Mouse (Mus musculus) myocyte (in vitro differentiated cells): Measurements from ENCODE around the gene Gm10486. TPM values are rescaled to one million over a fixed set of nuclear protein-coding genes. Genes with fewer than 3 reads are reported as not detected.
"Not testable (repeated sequence)": the region's sequence is repeated elsewhere in the genome, so short reads cannot be mapped to it uniquely, and the experiment has no call there.

Source experiments
- H3K27me3 ChIP-seq: one replicate; pipeline ENCODE4 v1.6.1; 2011; ENCODE audit not compliant: control insufficient read depth, insufficient read depth, insufficient read length
- H3K36me3 ChIP-seq: one replicate; pipeline ENCODE4 v1.6.1; 2011; ENCODE audit not compliant: control insufficient read depth, insufficient read depth
- H3K4me2 ChIP-seq: one replicate; pipeline ENCODE4 v1.6.1; 2011; ENCODE audit warnings: low read depth, control low read depth
- H3K4me3 ChIP-seq: one replicate; pipeline ENCODE4 v1.5.1; 2011; ENCODE audit warnings: mild to moderate bottlenecking, control low read depth, moderate library complexity
- H3K79me2 ChIP-seq: one replicate; pipeline ENCODE4 v1.6.1; 2011; ENCODE audit not compliant: control insufficient read depth, insufficient read depth
- H3ac ChIP-seq: one replicate; pipeline ENCODE4 v1.6.1; 2011; ENCODE audit not compliant: control insufficient read depth, insufficient read length
- polyA plus RNA-seq: library from polyadenylated mRNA; unstranded; fragments of >200 nt; fragmentation: generic; extraction: Trizol; gene quantifications from one replicate; pipeline ENCODE4 v1.2.1, GENCODE M21; 2012; ENCODE audit warnings: missing spikeins

Gm10486 gene
- not detected for polyA plus RNA-seq

DNA sequence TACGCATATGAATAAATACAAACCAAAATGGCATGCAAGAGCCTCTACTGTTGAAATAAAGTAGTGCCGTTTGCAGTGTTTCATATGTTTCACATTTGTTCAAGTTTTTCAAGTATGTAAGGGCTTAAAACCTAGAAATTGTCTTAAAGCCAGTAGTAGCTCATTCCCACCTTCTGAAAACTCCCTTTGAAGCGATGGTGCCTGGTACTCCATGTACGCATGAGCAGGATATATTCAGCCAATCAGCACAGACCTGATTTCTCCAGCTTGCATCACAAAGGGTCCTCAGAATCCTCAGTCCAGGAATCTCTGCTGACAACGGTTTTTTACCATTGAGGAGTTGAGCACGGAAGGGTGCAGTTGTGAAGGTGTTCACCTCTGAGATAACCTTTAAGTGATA is at the start of gene Gm10486:
Gene Gm10486 (plus strand): TSS at position 301 of the 400 bp plus-strand sequence.
- not testable (repeated sequence) for H3K79me2 ChIP-seq, H3ac ChIP-seq, H3K4me2 ChIP-seq, H3K36me3 ChIP-seq, H3K27me3 ChIP-seq, H3K4me3 ChIP-seq
